In the genomic region with DNA sequence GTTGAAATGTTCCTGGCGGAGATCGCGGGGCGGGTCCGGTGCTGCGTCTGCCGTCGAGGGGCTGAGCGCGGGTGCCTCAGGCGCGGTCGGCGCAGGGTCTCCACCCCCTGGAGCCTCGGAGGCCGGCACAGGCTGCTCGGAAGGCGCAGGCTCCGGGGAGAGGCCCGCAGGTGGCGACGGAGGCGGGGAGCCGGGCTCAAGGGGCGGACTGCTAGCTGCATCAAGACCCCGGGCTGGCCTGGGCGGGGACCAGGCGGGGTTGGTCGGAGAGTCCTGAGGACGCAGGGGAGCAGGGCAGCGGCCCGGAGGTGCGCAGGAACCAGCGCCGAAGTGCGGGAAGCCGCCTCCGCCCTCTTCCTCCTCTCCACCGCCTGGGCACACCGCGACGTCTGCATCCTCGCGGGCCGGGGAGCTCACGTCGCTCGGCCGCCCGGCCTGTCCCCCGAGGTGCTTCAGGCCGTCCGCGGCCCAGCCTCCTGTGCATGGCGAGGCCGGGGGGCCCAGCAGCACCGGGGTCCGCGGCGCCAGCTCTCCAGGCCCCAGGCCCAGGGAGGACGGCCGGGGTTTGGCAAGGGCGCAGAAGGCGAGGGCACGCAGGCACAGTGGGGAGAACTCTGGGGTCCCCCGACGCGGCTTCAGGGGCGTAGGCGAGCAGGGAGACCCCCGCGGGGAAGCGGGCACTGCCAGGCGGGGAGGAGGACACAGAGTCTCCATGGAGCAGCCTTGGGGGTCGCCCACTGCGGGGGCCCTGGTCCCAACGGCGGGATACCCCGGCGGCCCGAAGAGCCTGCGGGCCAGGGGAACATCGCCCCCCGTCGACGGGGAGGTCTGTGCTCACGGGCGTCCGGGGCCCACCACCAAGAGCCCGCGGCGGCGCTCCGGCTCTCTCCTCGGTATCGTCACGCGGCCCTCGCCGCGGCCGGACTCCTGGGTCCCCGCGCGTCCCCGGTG, we compare ENCODE assay signal across 8 mouse cellular contexts. TPM values are rescaled to one million over a fixed set of nuclear protein-coding genes. Genes with fewer than 3 reads are reported as not detected.
DNase-seq lines count a peak whose midpoint lies in the region; ATAC-seq and TF ChIP-seq lines count a peak whose summit lies in the region.

No protein-coding gene starts in this region.

- no peaks in the 10 kb centered on the region for H3K36me3 ChIP-seq in embryonic facial prominence, embryonic 12.5 days
- no peaks in the 10 kb centered on the region for H3K36me3 ChIP-seq in hindbrain, embryonic 11.5 days (ENCODE audit: control insufficient read depth, insufficient read depth, low read length)
- no peaks in the 10 kb centered on the region for H3K36me3 ChIP-seq in liver, embryonic 14.5 days (replicated peaks; ENCODE audit: control insufficient read depth, insufficient read depth, low read depth)

- peak; percentile 53 for DNase-seq in CD4-positive, CD25-positive, alpha-beta regulatory T cell, adult 2 months (ENCODE audit: low read depth, low spot score)
- peak; percentile 36 to 48 for DNase-seq in B cell, adult 2 months
- peak; percentile 68 for DNase-seq in hindbrain, embryonic 11.5 days (ENCODE audit: low spot score)
- no peak for DNase-seq in liver, embryonic 14.5 days (ENCODE audit: low read depth in 3 of 3, low spot score in 3 of 3)
- peak; percentile 52 for DNase-seq in retina, postnatal 1 day
- DNase-seq in MN1 (ENCODE audit: low spot score): no peak

- no peak for TF ChIP-seq EP300 in liver, embryonic 14.5 days (IDR thresholded peaks at IDR 0.05; ENCODE audit: low read depth)

- H3K9me3 ChIP-seq in embryonic facial prominence, embryonic 12.5 days: no peaks in the 10 kb centered on the region
- H3K9me3 ChIP-seq in hindbrain, embryonic 11.5 days (ENCODE audit: control insufficient read depth, low read length): no peaks in the 10 kb centered on the region
- H3K9me3 ChIP-seq in liver, embryonic 14.5 days (ENCODE audit: control insufficient read depth, low read length): no peaks in the 10 kb centered on the region

- peaks cover 69% of the 10 kb centered on the region for H3K27me3 ChIP-seq in embryonic facial prominence, embryonic 12.5 days
- H3K27me3 ChIP-seq in hindbrain, embryonic 11.5 days (ENCODE audit: control insufficient read depth, insufficient read depth, low read length): peaks cover 49% of the 10 kb centered on the region
- peaks cover 79% of the 10 kb centered on the region for H3K27me3 ChIP-seq in liver, embryonic 14.5 days (ENCODE audit: control insufficient read depth, insufficient read depth, low read length)

- H3K4me2 ChIP-seq in embryonic facial prominence, embryonic 12.5 days (replicated peaks): peak overlapping the region; percentile 79
- peak overlapping the region; percentile 91 for H3K4me2 ChIP-seq in hindbrain, embryonic 11.5 days (replicated peaks; ENCODE audit: low read depth, low read length)
- H3K4me2 ChIP-seq in liver, embryonic 14.5 days (ENCODE audit: low read depth): peak overlapping the region; percentile 67

- H3K4me3 ChIP-seq in embryonic facial prominence, embryonic 12.5 days: peak overlapping the region; percentile 64
- peak overlapping the region; percentile 74 for H3K4me3 ChIP-seq in hindbrain, embryonic 11.5 days (ENCODE audit: low read depth, low read length)
- peak overlapping the region; percentile 33 to 53 for H3K4me3 ChIP-seq in liver, embryonic 14.5 days (ENCODE audit: insufficient read depth in 1 of 2, low read depth in 2 of 2, low read length in 2 of 2)

- H3K9ac ChIP-seq in embryonic facial prominence, embryonic 12.5 days: peak overlapping the region; percentile 69
- peak overlapping the region; percentile 79 for H3K9ac ChIP-seq in hindbrain, embryonic 11.5 days (ENCODE audit: low read depth, low read length)
- H3K9ac ChIP-seq in liver, embryonic 14.5 days (replicated peaks): no peak overlapping the region

- H3K27ac ChIP-seq in embryonic facial prominence, embryonic 12.5 days: no peak overlapping the region
- H3K27ac ChIP-seq in hindbrain, embryonic 11.5 days (ENCODE audit: low read depth, low read length): peak overlapping the region; percentile 65; the same call in 1 of the 2 replicates
- H3K27ac ChIP-seq in liver, embryonic 14.5 days: no peak overlapping the region

- no peak for TF ChIP-seq CTCF in liver, embryonic 14.5 days (IDR thresholded peaks at IDR 0.05; ENCODE audit: low read depth)

- H3K4me1 ChIP-seq in embryonic facial prominence, embryonic 12.5 days: peaks cover 22% of the 10 kb centered on the region
- peaks cover 26% of the 10 kb centered on the region for H3K4me1 ChIP-seq in hindbrain, embryonic 11.5 days (replicated peaks; ENCODE audit: control insufficient read depth, insufficient read depth, low read length)
- H3K4me1 ChIP-seq in liver, embryonic 14.5 days (replicated peaks; ENCODE audit: control insufficient read depth in 2 of 2, insufficient read depth in 2 of 2, low read length in 1 of 2): no peaks in the 10 kb centered on the region

- under 1% methylated on average over 73 of the region's 106 CpGs for WGBS in embryonic facial prominence, embryonic 12.5 days
- under 1% methylated on average over 74 of the region's 106 CpGs for WGBS in hindbrain, embryonic 11.5 days
- 2% methylated on average over 100 of the region's 106 CpGs for whole genome bisulfite sequencing in liver, embryonic 14.5 days (ENCODE audit: insufficient replicate concordance)

- no peak for ATAC-seq in CD4-positive, CD25-positive, alpha-beta regulatory T cell, adult 4 months
- ATAC-seq in embryonic facial prominence, embryonic 12.5 days (ENCODE audit: insufficient number of reproducible peaks, insufficient read depth, low FRiP score, low TSS enrichment): peak; percentile 52; the same call in 1 of the 2 replicates
- peak; percentile 41 for ATAC-seq in hindbrain, embryonic 11.5 days (ENCODE audit: low FRiP score)
- no peak for ATAC-seq in liver, embryonic 14.5 days (ENCODE audit: insufficient read depth)

RNA-seq across cellular contexts. Expression of gene Epop, which starts 0.7 kb away (rescaled TPM):
- under 1 TPM; 0.43 to 0.78 TPM for polyA plus RNA-seq in CD4-positive, CD25-positive, alpha-beta regulatory T cell, adult 4 months (2017; shearing (Covaris generic))
- polyA plus RNA-seq in embryonic facial prominence, embryonic 12.5 days (2016; fragmentation: Nextera tagmentation; extraction: Ambion mirVana): 15.3 and 16.4 TPM in 2 replicates
- polyA plus RNA-seq in hindbrain, embryonic 11.5 days (2014; fragmentation: Nextera tagmentation; extraction: Ambion mirVana): 5.7 and 9.1 TPM in 2 replicates
- 0.66 and 0.98 TPM in 2 replicates for polyA plus RNA-seq in liver, embryonic 14.5 days (2012; rRNA removed)
- polyA plus RNA-seq in liver, embryonic 14.5 days (2014; fragmentation: Nextera tagmentation; extraction: Ambion mirVana): 0.34 and 0.38 TPM in 2 replicates

RNA-seq across cellular contexts. Expression of gene Mllt6, which starts 34.4 kb away (rescaled TPM):
- 10 to 100 TPM in 1 of 2 experiments, 1 to 10 TPM in 1; 8.0 to 14.1 TPM for polyA plus RNA-seq in CD4-positive, CD25-positive, alpha-beta regulatory T cell, adult 4 months (2017; shearing (Covaris generic))
- 3.2 and 3.4 TPM in 2 replicates for polyA plus RNA-seq in embryonic facial prominence, embryonic 12.5 days (2016; fragmentation: Nextera tagmentation; extraction: Ambion mirVana)
- 4.1 and 4.2 TPM in 2 replicates for polyA plus RNA-seq in hindbrain, embryonic 11.5 days (2014; fragmentation: Nextera tagmentation; extraction: Ambion mirVana)
- polyA plus RNA-seq in liver, embryonic 14.5 days (2012; rRNA removed): 1.0 TPM in 2 replicates
- polyA plus RNA-seq in liver, embryonic 14.5 days (2014; fragmentation: Nextera tagmentation; extraction: Ambion mirVana): 0.22 and 0.25 TPM in 2 replicates

RNA-seq across cellular contexts. Expression of gene Srcin1, which starts 52.9 kb away (rescaled TPM):
- not detected for polyA plus RNA-seq in CD4-positive, CD25-positive, alpha-beta regulatory T cell, adult 4 months (2017; shearing (Covaris generic))
- polyA plus RNA-seq in embryonic facial prominence, embryonic 12.5 days (2016; fragmentation: Nextera tagmentation; extraction: Ambion mirVana): 1.00 and 1.3 TPM in 2 replicates
- polyA plus RNA-seq in hindbrain, embryonic 11.5 days (2014; fragmentation: Nextera tagmentation; extraction: Ambion mirVana): 1.9 and 2.2 TPM in 2 replicates
- 0.04 and 0.06 TPM in 2 replicates for polyA plus RNA-seq in liver, embryonic 14.5 days (2012; rRNA removed)
- not detected in 2 replicates for polyA plus RNA-seq in liver, embryonic 14.5 days (2014; fragmentation: Nextera tagmentation; extraction: Ambion mirVana)

RNA-seq across cellular contexts. Expression of gene Cisd3, which starts 56.8 kb away (rescaled TPM):
- polyA plus RNA-seq in CD4-positive, CD25-positive, alpha-beta regulatory T cell, adult 4 months (2017; shearing (Covaris generic)): 10 to 100 TPM; 63.5 to 80.3 TPM
- polyA plus RNA-seq in embryonic facial prominence, embryonic 12.5 days (2016; fragmentation: Nextera tagmentation; extraction: Ambion mirVana): 11.6 and 13.7 TPM in 2 replicates
- polyA plus RNA-seq in hindbrain, embryonic 11.5 days (2014; fragmentation: Nextera tagmentation; extraction: Ambion mirVana): 11.8 and 14.8 TPM in 2 replicates
- polyA plus RNA-seq in liver, embryonic 14.5 days (2012; rRNA removed): 3.0 and 4.9 TPM in 2 replicates
- 10.0 and 11.4 TPM in 2 replicates for polyA plus RNA-seq in liver, embryonic 14.5 days (2014; fragmentation: Nextera tagmentation; extraction: Ambion mirVana)

Comparison
In these comparisons a context has a peak if more than half of its experiments do, and no peak if none do; other contexts are left out.
1. DNase-seq: peak in CD4-positive, CD25-positive, alpha-beta regulatory T cell, adult 2 months (single experiment), B cell, adult 2 months (2 of 2), hindbrain, embryonic 11.5 days (single experiment) and retina, postnatal 1 day (single experiment); none in liver, embryonic 14.5 days (0 of 3) and MN1 (single experiment).
2. ATAC-seq: peak in embryonic facial prominence, embryonic 12.5 days (single experiment) and hindbrain, embryonic 11.5 days (single experiment); none in CD4-positive, CD25-positive, alpha-beta regulatory T cell, adult 4 months (single experiment) and liver, embryonic 14.5 days (single experiment).
3. Peak in every context shown above with its lines, with median percentiles within 50 percentile points of each other: H3K4me2 ChIP-seq and H3K4me3 ChIP-seq.